Mouse (Mus musculus) lung, postnatal 0 days (tissue): Measurements from ENCODE around the gene Grk6. TPM values are rescaled to one million over a fixed set of nuclear protein-coding genes. Genes with fewer than 3 reads are reported as not detected.

ENCODE experiments used
- ATAC-seq: fragments of 200-750 bp; cut with Nextera tagmentation; 2 replicates; pipeline ENCODE4 v1.8.0; 2017; ENCODE audit warnings: moderate library complexity
- DNase-seq: peaks from one replicate; pipeline ENCODE4 v3.0.0-alpha.2; 2016; ENCODE audit warnings: low spot score
- H3K27ac ChIP-seq: fragments of 300-500 bp; sonication (generic); 2 replicates; pipeline ENCODE4 v1.5.1; 2014; ENCODE audit warnings: antibody characterized with exemption, mild to moderate bottlenecking, low read length, mixed read lengths
- H3K27me3 ChIP-seq: fragments of 300-500 bp; sonication (generic); replicated peaks from 2 replicates; pipeline ENCODE4 v1.6.1; 2014; ENCODE audit warnings: low read length, mixed read lengths; ENCODE audit not compliant: insufficient read depth
- H3K36me3 ChIP-seq: fragments of 300-500 bp; sonication (generic); 2 replicates; pipeline ENCODE4 v1.6.1; 2014; ENCODE audit warnings: low read length, mixed read lengths; ENCODE audit not compliant: insufficient read depth
- H3K4me1 ChIP-seq: fragments of 300-500 bp; sonication (generic); 2 replicates; pipeline ENCODE4 v1.6.1; 2014; ENCODE audit warnings: antibody characterized with exemption, low read depth, low read length, mixed read lengths; ENCODE audit not compliant: insufficient read depth
- H3K4me2 ChIP-seq: fragments of 300-500 bp; sonication (generic); replicated peaks from 2 replicates; pipeline ENCODE4 v1.6.1; 2014; ENCODE audit warnings: low read depth, mild to moderate bottlenecking, low read length, moderate library complexity, mixed read lengths
- H3K4me3 ChIP-seq: fragments of 300-500 bp; sonication (generic); 2 replicates; pipeline ENCODE4 v1.5.1; 2014; ENCODE audit warnings: low read depth, low read length
- H3K9ac ChIP-seq: fragments of 300-500 bp; sonication (generic); replicated peaks from 2 replicates; pipeline ENCODE4 v1.6.1; 2014; ENCODE audit warnings: low read depth, mild to moderate bottlenecking
- H3K9me3 ChIP-seq: fragments of 300-500 bp; sonication (generic); 2 replicates; pipeline ENCODE4 v1.6.1; 2016; ENCODE audit warnings: low read length, mixed read lengths
- CTCF ChIP-seq: IDR thresholded peaks from 2 replicates; pipeline ENCODE4 v1.5.1; 2016; ENCODE audit warnings: antibody characterized with exemption, mild to moderate bottlenecking
- EP300 ChIP-seq: IDR thresholded peaks from 2 replicates; pipeline ENCODE4 v1.6.1; 2016; ENCODE audit warnings: antibody characterized with exemption, mild to moderate bottlenecking, control low read depth
- whole genome bisulfite sequencing: fragments of 180-500 bp; shearing (Covaris S2); extraction: QIAGEN DNeasy Blood & Tissue Kit; methylation state at CpG from one replicate; pipeline ENCODE4 v1.1.7; 2014; 5-methylcytosine and 5-hydroxymethylcytosine counted together
- polyA plus RNA-seq: library from polyadenylated mRNA; unstranded; fragments of >200 nt; fragmentation: Nextera tagmentation; extraction: Ambion mirVana; gene quantifications from 2 replicates; pipeline ENCODE4 v1.2.1, GENCODE M21; 2015

Gene Grk6
- polyA plus RNA-seq, 1 experiment from 2014 or later = 20.4 TPM

DNA sequence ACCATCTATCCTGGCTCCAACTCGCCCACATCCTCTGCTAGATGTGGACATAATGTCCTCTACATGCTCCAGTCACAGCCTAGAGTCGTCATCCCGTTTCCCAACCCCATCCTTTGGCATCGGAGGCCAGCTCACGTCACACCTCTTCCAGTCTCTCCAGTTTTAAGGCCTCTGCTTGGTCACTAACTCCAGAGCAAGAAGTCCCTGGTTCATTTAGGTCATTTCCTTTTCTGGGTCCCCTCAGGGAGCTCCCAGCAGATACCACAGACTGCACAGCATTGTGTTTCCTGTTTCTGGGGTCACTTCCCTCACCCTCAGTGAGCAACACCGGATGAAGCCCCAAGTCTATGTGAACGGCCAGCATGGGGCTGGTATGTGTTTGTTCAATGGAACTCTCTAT, 34.1 kb downstream of the Grk6 start:
- Histone ChIP-seq H3K4me1 (no peaks in the 10 kb centered on the region; the same call in 1 of the 2 replicates), H3K27ac (peak overlapping the region; percentile 16; the same call in 1 of the 2 replicates), H3K4me2 (no peak overlapping the region), H3K27me3 (no peaks in the 10 kb centered on the region), H3K9me3 (no peaks in the 10 kb centered on the region), H3K36me3 (no peaks in the 10 kb centered on the region), H3K9ac (no peak overlapping the region), H3K4me3 (no peak overlapping the region)
- no peak for TF ChIP-seq CTCF
- TF ChIP-seq EP300 = peak; percentile 71
- 64% methylated on average over 7 of the region's 7 CpGs for WGBS
- ATAC-seq = peak; percentile 52
- peak; percentile 45 for DNase-seq

- TF ChIP-seq CTCF (no peak), EP300 (no peak)
- Histone ChIP-seq H3K9ac (no peak overlapping the region), H3K27me3 (no peaks in the 10 kb centered on the region), H3K27ac (no peak overlapping the region), H3K4me1 (no peaks in the 10 kb centered on the region; the same call in 1 of the 2 replicates), H3K4me3 (no peak overlapping the region), H3K9me3 (no peaks in the 10 kb centered on the region), H3K4me2 (no peak overlapping the region), H3K36me3 (no peaks in the 10 kb centered on the region)
- no peak for DNase-seq
- no peak for ATAC-seq
Observed at GRCm38 (mm10) chr13:55479929-55480328, 35.1 kb downstream of the Grk6 start.

- peaks cover 6% of the 10 kb centered on the region; the same call in 1 of the 2 replicates for H3K4me1 ChIP-seq
- H3K4me3 ChIP-seq = no peak overlapping the region
- no peak for TF ChIP-seq EP300
- TF ChIP-seq CTCF = peak; percentile 30
- H3K4me2 ChIP-seq = no peak overlapping the region
- 0 out of 2 replicates have a peak overlapping the region, but pooled peaks have one; percentile 14 for H3K27ac ChIP-seq
- peak; percentile 59 for DNase-seq
- ATAC-seq = peak; percentile 45
- H3K27me3 ChIP-seq = peaks cover 5% of the 10 kb centered on the region
- H3K9ac ChIP-seq = no peak overlapping the region
- H3K36me3 ChIP-seq = no peaks in the 10 kb centered on the region
- no peaks in the 10 kb centered on the region for H3K9me3 ChIP-seq
- 57% methylated on average over 7 of the region's 7 CpGs for WGBS
Observed at GRCm38 (mm10) chr13:55482542-55482941, 37.7 kb downstream of the Grk6 start.

GRCm38 (mm10) chr13:55483071-55483470, 38.2 kb downstream of the Grk6 start:
- H3K27me3 ChIP-seq = peaks cover 5% of the 10 kb centered on the region

DNA sequence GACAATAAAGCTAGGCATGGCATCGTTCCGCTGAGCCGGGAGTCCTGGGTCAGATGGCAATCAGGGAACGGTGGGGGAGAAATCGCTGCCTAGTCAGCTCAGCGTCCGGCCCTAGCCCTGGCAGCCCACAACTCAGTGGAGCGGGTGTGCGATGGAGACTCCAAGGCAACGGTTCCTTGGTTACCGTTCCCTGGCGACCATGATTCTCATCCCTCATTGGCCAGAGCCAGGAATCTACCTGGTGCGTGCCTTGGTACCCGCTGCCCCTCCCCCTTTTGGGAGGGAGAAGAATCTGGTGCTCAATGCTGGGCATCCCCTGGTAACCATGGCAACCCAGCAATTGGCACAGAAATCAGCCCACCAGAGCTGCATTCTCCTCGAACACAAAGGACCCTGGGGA, 38.7 kb downstream of the Grk6 start:
- Histone ChIP-seq H3K4me3 (no peak overlapping the region), H3K4me1 (peaks cover 6% of the 10 kb centered on the region; the same call in 1 of the 2 replicates), H3K9ac (no peak overlapping the region), H3K27ac (no peak overlapping the region), H3K27me3 (peaks cover 9% of the 10 kb centered on the region), H3K36me3 (no peaks in the 10 kb centered on the region), H3K9me3 (no peaks in the 10 kb centered on the region), H3K4me2 (no peak overlapping the region)
- 40% methylated on average over 15 of the region's 15 CpGs for WGBS
- DNase-seq (no peak), ATAC-seq (no peak)
- no peak for TF ChIP-seq CTCF
- TF ChIP-seq EP300 = no peak

More at GRCm38 (mm10) chr13:55483071-55483470, 38.2 kb downstream of the Grk6 start:
- Histone ChIP-seq H3K4me3 (no peak overlapping the region), H3K9ac (no peak overlapping the region), H3K9me3 (no peaks in the 10 kb centered on the region), H3K4me2 (no peak overlapping the region), H3K4me1 (peaks cover 6% of the 10 kb centered on the region; the same call in 1 of the 2 replicates), H3K27ac (no peak overlapping the region), H3K36me3 (no peaks in the 10 kb centered on the region)
- ATAC-seq = peak; percentile 11
- WGBS = 23% methylated on average over 9 of the region's 9 CpGs
- TF ChIP-seq CTCF = no peak
- TF ChIP-seq EP300 = no peak
- no peak for DNase-seq

GRCm38 (mm10) chr13:55484520-55485088, 39.7 kb downstream of the Grk6 start:
- no peaks in the 10 kb centered on the region for H3K36me3 ChIP-seq
- no peak for DNase-seq
- no peak overlapping the region for H3K9ac ChIP-seq
- peaks cover 9% of the 10 kb centered on the region for H3K27me3 ChIP-seq
- H3K4me3 ChIP-seq = no peak overlapping the region
- no peak for TF ChIP-seq EP300
- WGBS = 68% methylated on average over 6 of the region's 7 CpGs
- H3K4me2 ChIP-seq = no peak overlapping the region
- no peak overlapping the region for H3K27ac ChIP-seq
- no peaks in the 10 kb centered on the region for H3K9me3 ChIP-seq
- ATAC-seq = no peak
- H3K4me1 ChIP-seq = peaks cover 6% of the 10 kb centered on the region; the same call in 1 of the 2 replicates
